Mouse (Mus musculus): ENCODE results near the gene Setd5.

DNA sequence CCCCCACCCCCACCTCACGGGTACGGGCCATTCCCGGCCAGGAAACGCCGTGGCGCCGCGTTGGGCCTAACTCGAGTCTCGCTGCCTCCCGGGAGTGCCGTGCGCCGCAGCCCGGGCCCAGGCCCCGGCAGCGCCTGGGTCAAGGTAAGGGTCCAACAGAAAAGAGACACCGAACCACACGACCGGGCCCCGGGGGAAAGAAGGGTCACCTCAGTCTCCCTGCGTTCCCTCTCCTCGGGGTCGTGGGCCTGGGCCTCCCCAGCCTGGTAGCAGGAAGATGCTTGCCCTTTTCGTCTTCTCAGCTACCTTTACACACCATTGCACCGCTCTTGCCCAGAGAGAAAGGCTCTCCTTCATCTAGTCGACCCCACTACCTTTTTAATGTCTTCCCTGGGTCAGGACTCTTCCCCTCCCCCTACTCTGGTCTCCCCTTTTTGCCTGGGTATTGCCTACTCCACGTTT lies 435 bp downstream of the Setd5 start:
- no peak for TF ChIP-seq CTCF (IDR thresholded peaks at IDR 0.05; ENCODE audit: borderline replicate concordance, extremely low read depth, insufficient read depth, insufficient read length)
- TF ChIP-seq POLR2A (IDR thresholded peaks at IDR 0.05; ENCODE audit: borderline replicate concordance, extremely low read depth, insufficient read depth, insufficient read length, poor library complexity, severe bottlenecking) = no peak

All from brain, embryonic 14.5 days (tissue).